Mouse (Mus musculus) heart, adult 2 months (tissue): ENCODE measurements around the gene Gprc5a. TPM values are rescaled to one million over a fixed set of nuclear protein-coding genes. Genes with fewer than 3 reads are reported as not detected.
A peak's percentile ranks its signal among the peaks of the same experiment; 100 is the strongest.

Experiments
- DNase-seq, 2 experiments: peaks; one replicate each; pipeline ENCODE4 v3.0.0; 2021
- H3K27ac ChIP-seq: fragments of 200-600 bp; 2 replicates; pipeline ENCODE4 v1.8.1; 2022
- H3K27me3 ChIP-seq: fragments of 200-500 bp; 2 replicates; pipeline ENCODE4 v1.6.1; 2012; ENCODE audit warnings: mild to moderate bottlenecking, low read length, inconsistent platforms, mixed read lengths; ENCODE audit not compliant: control insufficient read depth, insufficient read depth
- H3K36me3 ChIP-seq: fragments of 200-500 bp; 2 replicates; pipeline ENCODE4 v1.6.1; 2012; ENCODE audit warnings: low read length, inconsistent platforms; ENCODE audit not compliant: control insufficient read depth, insufficient read depth
- H3K4me1 ChIP-seq: fragments of 200-500 bp; 2 replicates; pipeline ENCODE4 v1.6.1; 2011; ENCODE audit warnings: low read length; ENCODE audit not compliant: control insufficient read depth, insufficient read depth
- H3K4me3 ChIP-seq: fragments of 200-600 bp; 2 replicates; pipeline ENCODE4 v1.8.1; 2022
- H3K79me2 ChIP-seq: fragments of 200-500 bp; replicated peaks from 2 replicates; pipeline ENCODE4 v1.6.1; 2012; ENCODE audit warnings: mild to moderate bottlenecking, inconsistent platforms, low read length, moderate library complexity, mixed read lengths; ENCODE audit not compliant: control insufficient read depth, insufficient read depth
- H3K9ac ChIP-seq: fragments of 200-500 bp; 2 replicates; pipeline ENCODE4 v1.6.1; 2012; ENCODE audit warnings: low read depth, mild to moderate bottlenecking, control low read depth, inconsistent platforms, low read length, mixed read lengths
- CTCF ChIP-seq: fragments of 200-600 bp; IDR thresholded peaks from 2 replicates; pipeline ENCODE4 v1.8.1; 2022; ENCODE audit warnings: antibody characterized with exemption, mild to moderate bottlenecking, moderate library complexity
- EP300 ChIP-seq: fragments of 200-500 bp; IDR thresholded peaks from 2 replicates; pipeline ENCODE4 v1.6.1; 2011; ENCODE audit warnings: low read depth, low read length, control low read depth; ENCODE audit not compliant: insufficient read depth
- POLR2A ChIP-seq: fragments of 200-500 bp; IDR thresholded peaks from 2 replicates; pipeline ENCODE4 v1.6.1; 2011; ENCODE audit warnings: mild to moderate bottlenecking, low read depth, low read length, control low read depth; ENCODE audit not compliant: insufficient read depth
- WGBS: fragments of 180-500 bp; shearing (Covaris S2); methylation state at CpG from one replicate; pipeline ENCODE4 v1.1.7; 2018; 5-methylcytosine and 5-hydroxymethylcytosine counted together
- intact Hi-C: fragments of 180-260 bp; cut with DNase I; formaldehyde crosslinking; loops from one replicate; pipeline ENCODE4 v1.15.1; 2025
- polyA plus RNA-seq: library from polyadenylated mRNA; depleted of rRNA; stranded (reverse); fragments of >200 nt; gene quantifications from 2 replicates; pipeline ENCODE4 v1.2.3, GENCODE M21; 2012
- total RNA-seq, 2 experiments: library from RNA; stranded (reverse); gene quantifications; 2 replicates each; pipeline ENCODE4 v1.2.3; 2021

Gprc5a gene
- total and polyA plus RNA-seq, 3 experiments, result 1.2 to 3.4 (median 2.9) TPM

DNA sequence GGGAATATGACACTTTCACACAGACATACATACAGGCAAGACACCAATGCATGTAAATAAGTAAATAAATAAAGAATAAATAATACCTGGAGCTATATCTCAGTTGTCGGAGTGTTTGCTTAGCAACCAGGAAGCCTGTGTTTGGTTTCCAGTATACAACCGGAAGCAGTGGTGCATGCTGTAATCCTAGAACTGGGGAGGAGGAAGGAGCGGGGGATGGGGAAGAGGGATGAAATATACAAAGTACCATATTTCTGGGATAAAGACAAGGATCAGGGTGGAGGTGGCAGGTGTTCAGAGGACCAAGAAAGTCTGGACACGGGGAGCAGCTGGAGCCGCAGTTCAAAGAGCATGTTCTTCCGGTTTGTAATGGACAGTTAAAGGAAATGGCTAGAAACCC, 16.9 kb upstream of the Gprc5a start:
- TF ChIP-seq CTCF, result no peak
- no peak for TF ChIP-seq EP300
- no peak for TF ChIP-seq POLR2A
- no peak overlapping the region for H3K4me3 ChIP-seq
- DNase-seq, result no peak

DNA sequence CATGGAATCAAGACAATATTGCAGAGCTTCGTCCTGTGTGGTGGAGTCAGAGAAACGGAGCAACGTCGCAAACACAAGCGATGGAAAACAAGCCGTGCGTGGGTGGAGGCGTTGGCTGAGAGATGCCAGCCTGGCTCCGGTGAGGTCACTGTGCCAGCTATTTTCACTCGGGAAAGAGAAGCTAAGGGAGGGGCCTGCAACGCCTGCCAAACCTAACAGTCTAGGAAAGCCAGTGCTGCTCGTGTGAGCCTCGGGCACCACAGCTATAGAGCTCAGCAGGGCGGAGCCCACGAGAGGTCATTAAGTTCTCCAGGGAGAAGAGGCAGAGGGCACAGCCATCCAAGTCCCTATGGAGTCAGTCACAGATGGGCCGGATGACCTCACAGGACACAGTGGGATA, 16.5 kb upstream of the Gprc5a start:
- H3K4me1 ChIP-seq, result no peaks in the 10 kb centered on the region; the same call in 1 of the 2 replicates
- intact Hi-C loops, result no loop called here
- no peak overlapping the region for H3K4me3 ChIP-seq
- H3K79me2 ChIP-seq, result no peaks in the 10 kb centered on the region
- H3K27me3 ChIP-seq, result no peaks in the 10 kb centered on the region
- peak; percentile 24 to 56 for DNase-seq
- H3K36me3 ChIP-seq, result no peaks in the 10 kb centered on the region
- H3K9ac ChIP-seq, result no peak overlapping the region
- H3K27ac ChIP-seq, result no peak overlapping the region
- WGBS, result 47% methylated on average over 16 of the region's 16 CpGs
- TF ChIP-seq EP300 (no peak), CTCF (no peak), POLR2A (no peak)

More for the DNA sequence above, 16.9 kb upstream of the Gprc5a start:
- no peak overlapping the region for H3K27ac ChIP-seq
- H3K4me1 ChIP-seq, result no peaks in the 10 kb centered on the region; the same call in 1 of the 2 replicates
- no peaks in the 10 kb centered on the region for H3K79me2 ChIP-seq
- no peak overlapping the region for H3K9ac ChIP-seq
- intact Hi-C loops, result no loop called here
- no peaks in the 10 kb centered on the region for H3K36me3 ChIP-seq
- 67% methylated on average over 6 of the region's 6 CpGs for WGBS
- no peaks in the 10 kb centered on the region for H3K27me3 ChIP-seq

DNA sequence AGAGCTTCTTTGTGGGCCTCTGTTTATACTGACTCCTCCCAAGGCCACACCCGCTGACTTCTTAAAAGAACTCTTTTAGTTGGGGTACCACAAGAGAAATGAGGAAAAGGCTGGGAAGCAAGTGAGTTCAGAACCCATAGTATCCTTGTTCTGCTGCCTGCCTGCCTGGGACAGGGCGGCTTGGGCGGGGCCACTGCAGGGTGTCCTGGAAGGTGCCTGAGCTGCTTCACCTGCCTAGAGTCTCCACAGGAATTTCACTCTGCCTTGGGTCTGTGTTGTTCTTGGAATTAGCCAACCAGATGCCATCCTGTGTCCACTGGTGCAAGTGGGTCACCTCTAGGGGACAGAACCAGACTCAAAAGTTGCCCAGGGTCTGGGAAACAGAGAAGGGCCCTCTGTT, 11.7 kb upstream of the Gprc5a start:
- TF ChIP-seq POLR2A (no peak), EP300 (no peak)
- H3K27me3 ChIP-seq, result no peaks in the 10 kb centered on the region
- no peak overlapping the region for H3K9ac ChIP-seq
- 80% methylated on average over 3 of the region's 3 CpGs for WGBS
- no peak overlapping the region for H3K27ac ChIP-seq
- no peak overlapping the region for H3K4me3 ChIP-seq
- H3K36me3 ChIP-seq, result no peaks in the 10 kb centered on the region
- intact Hi-C loops, result no loop called here
- no peak for DNase-seq
- H3K79me2 ChIP-seq, result no peaks in the 10 kb centered on the region
- no peaks in the 10 kb centered on the region; the same call in 1 of the 2 replicates for H3K4me1 ChIP-seq

DNA sequence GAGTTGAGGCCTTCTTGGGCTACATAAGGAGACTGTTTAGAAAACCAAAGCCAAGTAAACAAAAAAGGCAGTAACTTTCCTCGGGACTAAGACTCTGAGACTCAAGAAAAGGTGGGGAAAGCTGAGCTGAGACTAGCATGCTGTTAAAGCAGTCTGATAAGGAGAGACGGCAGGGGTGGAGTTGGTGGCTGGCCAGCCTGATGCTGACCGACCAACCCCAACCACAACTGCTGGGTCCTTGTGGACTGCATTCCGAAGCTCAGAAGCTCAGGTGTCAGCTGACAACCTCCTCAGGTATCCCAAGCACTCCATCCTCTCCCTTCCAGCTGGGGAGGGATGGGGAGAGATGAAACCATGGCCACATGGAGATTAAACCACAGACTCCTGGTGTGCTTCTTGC, 9.6 kb upstream of the Gprc5a start:
- DNase-seq, result no peak
- H3K79me2 ChIP-seq, result no peaks in the 10 kb centered on the region
- no peaks in the 10 kb centered on the region for H3K27me3 ChIP-seq
- intact Hi-C loops, result no loop called here
- no peaks in the 10 kb centered on the region for H3K36me3 ChIP-seq
- TF ChIP-seq CTCF, result no peak
- TF ChIP-seq EP300, result no peak
- no peak for TF ChIP-seq POLR2A
- 49% methylated on average over 4 of the region's 4 CpGs for WGBS
- H3K9ac ChIP-seq, result no peak overlapping the region
- H3K4me3 ChIP-seq, result no peak overlapping the region
- H3K4me1 ChIP-seq, result no peaks in the 10 kb centered on the region
- no peak overlapping the region for H3K27ac ChIP-seq

DNA sequence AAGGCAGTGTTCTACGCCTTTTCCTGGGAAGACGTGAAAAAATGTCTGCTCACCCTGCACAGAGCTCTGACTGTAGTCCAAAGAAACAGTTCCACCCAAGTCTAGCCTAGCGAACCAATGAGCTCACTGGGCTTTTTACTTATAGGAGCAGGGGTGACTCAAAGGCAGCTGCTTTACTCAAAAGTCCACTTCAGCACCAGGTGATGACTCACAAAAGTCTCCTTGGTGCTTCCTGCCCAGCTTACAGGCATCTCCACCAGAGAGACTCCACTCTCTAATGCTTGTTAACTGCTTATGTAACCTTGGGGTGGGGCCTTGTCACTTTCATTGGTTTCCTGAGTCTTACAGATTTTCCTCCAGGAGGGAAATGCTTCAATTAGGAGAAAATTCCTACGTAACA, 4.7 kb upstream of the Gprc5a start:
- no peak for DNase-seq
- Histone ChIP-seq H3K27me3 (no peaks in the 10 kb centered on the region), H3K79me2 (no peaks in the 10 kb centered on the region), H3K9ac (no peak overlapping the region), H3K36me3 (no peaks in the 10 kb centered on the region), H3K4me1 (no peaks in the 10 kb centered on the region), H3K27ac (no peak overlapping the region), H3K4me3 (no peak overlapping the region)
- TF ChIP-seq CTCF (no peak), POLR2A (no peak), EP300 (no peak)
- 91% methylated on average over 4 of the region's 4 CpGs for WGBS
- intact Hi-C loops, result no loop called here

DNA sequence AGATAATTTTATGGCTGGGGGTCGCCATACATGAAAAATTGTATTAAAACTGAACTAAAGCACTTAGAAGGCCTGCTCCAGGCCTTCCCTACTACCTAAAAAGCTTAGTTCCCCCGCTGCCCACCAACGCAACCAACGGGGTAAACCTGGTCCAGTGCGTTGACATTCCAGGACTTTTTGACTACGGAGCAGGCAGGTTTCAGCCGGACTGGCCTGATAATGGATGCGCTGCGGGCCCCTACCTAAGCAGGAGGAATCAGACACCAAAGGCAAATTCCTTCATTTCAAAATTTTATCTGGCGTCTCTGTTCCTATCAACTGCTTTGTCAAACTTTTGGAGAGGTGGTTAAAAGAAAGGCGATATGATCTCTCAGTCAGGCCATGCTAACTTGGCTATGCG, 830 bp upstream of the Gprc5a start:
- WGBS, result 91% methylated on average over 12 of the region's 12 CpGs
- TF ChIP-seq EP300, result no peak
- TF ChIP-seq POLR2A, result no peak
- no peak for TF ChIP-seq CTCF
- no peak overlapping the region for H3K9ac ChIP-seq
- H3K4me3 ChIP-seq, result no peak overlapping the region
- no peaks in the 10 kb centered on the region for H3K79me2 ChIP-seq
- no peak overlapping the region for H3K27ac ChIP-seq
- no peaks in the 10 kb centered on the region; the same call in 1 of the 2 replicates for H3K4me1 ChIP-seq
- intact Hi-C loops, result no loop called here
- H3K27me3 ChIP-seq, result no peaks in the 10 kb centered on the region
- H3K36me3 ChIP-seq, result no peaks in the 10 kb centered on the region
- DNase-seq, result no peak
